Mouse (Mus musculus) lung, postnatal 14 days (tissue): ENCODE measurements around the gene Ggt6.

Experiments used
- DNase-seq: peaks from one replicate; pipeline ENCODE4 v3.0.0; 2021

Gene Ggt6

GRCm38 (mm10) chr11:72477653-72478052 is 42.3 kb downstream of the Ggt6 start:
- no peak for DNase-seq

- no peak for DNase-seq
Observed at GRCm38 (mm10) chr11:72478228-72478627, 42.9 kb downstream of the Ggt6 start.

DNA sequence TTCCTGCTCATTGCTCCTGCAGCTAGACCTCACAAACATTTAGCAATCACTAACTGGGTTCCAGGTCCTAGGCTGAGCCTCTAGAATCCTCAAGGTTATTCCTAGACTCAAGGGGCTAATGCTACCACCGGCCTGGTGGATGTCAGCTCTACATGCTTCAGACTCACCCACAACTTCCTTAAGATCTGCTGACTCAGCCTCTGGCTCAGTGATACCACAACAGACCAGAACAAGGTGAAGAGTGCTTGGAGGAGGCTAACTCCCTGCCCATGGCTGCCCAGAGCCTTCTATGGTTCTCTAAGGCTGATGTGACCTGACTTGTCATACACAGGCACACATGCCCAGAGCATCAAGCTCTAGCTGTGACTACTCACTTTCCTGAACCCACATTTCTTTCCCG is 44.2 kb downstream of the Ggt6 start:
- DNase-seq = no peak

DNA sequence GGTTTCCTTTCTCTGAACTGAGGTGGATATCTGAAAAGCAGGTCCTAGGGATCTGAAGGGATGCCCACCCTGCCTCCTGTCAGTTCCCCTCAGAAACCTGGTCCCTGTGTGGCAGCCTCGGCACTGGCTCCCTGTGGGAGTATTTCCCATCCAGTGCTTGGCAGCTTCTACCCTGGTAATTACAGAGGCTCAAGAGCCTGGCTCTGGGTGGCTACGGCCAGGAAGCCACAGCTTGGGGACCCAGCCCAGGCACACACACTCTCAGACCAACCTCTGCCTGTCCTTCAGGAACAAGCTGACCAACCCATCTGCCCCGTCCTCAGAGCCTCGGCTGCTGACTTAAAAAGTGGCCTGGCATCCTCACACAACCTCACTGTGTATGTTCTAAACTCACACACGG is 46.0 kb downstream of the Ggt6 start:
- DNase-seq = no peak

DNA sequence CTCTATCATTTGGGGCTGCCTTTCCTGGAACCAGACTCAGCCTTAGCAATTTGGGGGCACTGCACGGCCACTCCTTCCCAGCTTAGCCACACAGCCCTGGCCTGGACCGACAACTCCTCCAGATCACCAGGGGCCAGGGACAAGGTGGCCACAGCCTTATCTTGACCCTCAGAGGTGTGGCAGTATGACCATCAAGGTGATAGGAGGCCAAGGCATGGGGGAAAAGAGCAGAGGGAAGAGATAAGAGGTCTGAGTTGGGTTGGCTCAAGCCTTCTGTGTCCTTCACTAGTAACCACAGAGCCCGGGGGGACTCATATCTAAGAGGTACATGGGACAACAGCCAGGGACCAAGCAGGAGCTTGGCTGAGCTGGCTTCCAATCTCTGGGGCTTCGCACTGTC is 46.6 kb downstream of the Ggt6 start:
- no peak for DNase-seq

DNA sequence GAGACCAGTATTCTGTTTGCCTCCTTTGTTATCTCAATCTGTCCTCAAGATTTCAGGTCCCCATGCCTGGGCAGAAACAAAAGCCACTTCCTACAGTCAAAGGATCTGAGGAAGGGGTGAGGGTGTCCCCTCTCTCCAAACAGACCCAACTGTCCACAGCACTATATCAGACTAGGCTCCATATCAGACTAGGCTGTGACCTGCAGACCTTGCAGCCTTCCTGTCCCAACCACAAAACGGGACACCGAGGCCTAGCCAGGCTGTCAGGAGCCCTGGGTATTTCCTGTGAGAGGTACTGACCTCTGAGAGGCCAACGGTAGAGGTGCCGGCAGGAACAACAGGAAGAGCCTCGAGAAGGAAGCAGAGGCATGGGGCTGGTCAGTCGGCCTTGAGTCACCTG is 49.2 kb downstream of the Ggt6 start:
- DNase-seq = no peak

- no peak for DNase-seq
Observed at GRCm38 (mm10) chr11:72485157-72485556, 49.8 kb downstream of the Ggt6 start.

DNA sequence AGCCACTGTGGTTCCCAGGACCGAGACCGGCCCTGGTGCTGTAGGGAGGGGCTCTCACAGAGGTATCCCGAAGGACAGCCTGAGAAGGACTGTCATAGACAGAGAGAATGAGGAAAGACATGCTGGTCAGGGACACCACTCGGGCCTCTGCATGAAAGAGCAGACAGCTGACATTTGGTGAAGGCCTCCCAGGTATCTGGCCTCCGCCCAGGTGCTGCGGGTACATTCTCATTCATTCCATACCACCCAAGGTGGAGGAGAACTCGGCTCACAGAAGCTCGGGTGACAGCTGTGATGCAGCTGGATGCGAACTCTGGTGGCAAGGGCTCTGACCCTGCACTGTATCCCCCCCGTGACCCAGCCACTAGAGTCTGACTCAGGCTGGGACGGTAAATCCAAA is 50.6 kb downstream of the Ggt6 start:
- DNase-seq = no peak

GRCm38 (mm10) chr11:72487171-72487570 is 51.8 kb downstream of the Ggt6 start:
- DNase-seq = no peak

DNA sequence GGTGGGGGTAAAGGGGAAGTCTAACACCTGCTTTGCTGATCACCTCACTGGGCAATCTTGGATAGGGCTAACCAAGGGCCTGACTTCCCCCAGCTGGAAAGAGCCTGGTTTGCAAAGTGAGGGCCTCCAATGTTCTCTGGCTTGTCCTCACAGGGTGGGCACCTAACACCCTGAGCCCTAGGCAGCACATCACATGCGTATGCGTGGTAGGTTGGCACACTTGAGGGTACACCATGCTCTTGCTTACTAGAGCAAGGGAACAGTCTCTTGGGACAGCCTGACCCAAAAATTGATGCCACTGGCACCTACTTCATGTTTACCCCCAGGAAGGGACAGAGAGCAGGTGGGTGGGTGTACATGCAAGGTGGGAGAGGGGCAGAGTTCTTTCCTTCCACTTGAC is 52.4 kb downstream of the Ggt6 start:
- DNase-seq = no peak
